Mouse (Mus musculus) lung, postnatal 10 days (tissue): ENCODE data around the gene Ptchd3.

Source experiments
- DNase-seq: peaks from one replicate; pipeline ENCODE4 v3.0.0; 2021

Gene Ptchd3

GRCm38 (mm10) chr11:121829947-121830346 is at the start of gene Ptchd3:
Ptchd3 (plus strand) TSS chr11:121830247.
- DNase-seq: no peak

DNA sequence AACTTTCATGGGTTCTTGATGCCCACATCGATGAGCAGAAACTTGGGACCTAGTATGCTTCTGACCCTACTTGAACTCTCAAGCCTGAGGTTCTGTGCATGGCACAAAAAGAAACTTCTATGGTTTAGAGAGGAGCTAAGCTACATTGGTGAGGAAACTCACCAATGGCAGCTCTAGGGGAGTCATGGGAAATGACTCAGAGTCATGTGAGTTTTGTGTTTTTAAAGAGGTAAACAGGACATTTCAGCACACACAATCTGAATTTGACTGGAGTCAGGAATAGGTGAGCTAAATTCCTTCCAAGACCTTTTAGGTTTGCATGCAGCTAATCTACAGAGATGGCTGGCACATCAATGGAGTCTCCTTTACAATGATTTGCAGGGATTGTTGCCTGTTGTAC is 48.2 kb upstream of the Ptchd3 start:
- DNase-seq: no peak

DNA sequence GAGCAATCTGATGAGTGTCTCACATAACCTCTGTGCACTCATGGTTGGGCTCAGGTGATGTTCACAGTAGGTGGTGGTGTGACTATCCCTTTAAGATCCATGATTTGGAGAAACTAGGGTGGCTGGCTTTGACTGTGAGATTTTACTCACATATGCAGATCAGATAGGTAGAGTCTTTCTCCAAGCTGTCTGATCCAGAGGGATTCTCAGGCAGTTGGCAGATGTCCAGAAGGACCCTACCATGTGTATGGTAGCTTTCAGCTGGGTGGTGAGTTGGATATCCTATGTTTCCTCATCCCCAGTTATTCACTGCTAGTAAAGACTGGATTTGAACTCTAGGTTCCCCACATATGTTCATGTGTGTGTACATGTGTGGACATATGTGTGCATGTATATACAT is 42.6 kb upstream of the Ptchd3 start:
- no peak for DNase-seq

DNA sequence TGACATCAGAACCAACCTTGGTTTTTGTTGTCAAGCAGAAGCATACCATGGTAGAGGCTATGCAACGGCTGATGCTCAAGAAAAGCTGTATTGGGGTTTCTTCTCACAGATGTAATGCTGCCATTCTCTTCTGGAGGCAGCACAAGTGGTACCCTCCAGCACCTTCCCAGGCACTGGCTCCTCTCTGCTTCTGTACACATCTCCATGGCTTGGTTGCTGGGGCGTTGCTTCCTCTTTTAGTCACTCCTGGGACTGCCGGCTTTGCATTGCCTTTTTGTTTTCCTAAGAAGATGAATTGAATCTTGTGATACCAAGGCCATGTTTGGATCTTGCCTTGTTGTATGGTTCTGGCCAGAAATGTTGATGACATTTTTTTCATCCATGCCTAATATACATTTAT is 40.5 kb upstream of the Ptchd3 start:
- no peak for DNase-seq

GRCm38 (mm10) chr11:121790671-121791094 is 39.4 kb upstream of the Ptchd3 start:
- peak; percentile 82 for DNase-seq

- DNase-seq: no peak
Observed at GRCm38 (mm10) chr11:121791446-121791845, 38.6 kb upstream of the Ptchd3 start.

DNA sequence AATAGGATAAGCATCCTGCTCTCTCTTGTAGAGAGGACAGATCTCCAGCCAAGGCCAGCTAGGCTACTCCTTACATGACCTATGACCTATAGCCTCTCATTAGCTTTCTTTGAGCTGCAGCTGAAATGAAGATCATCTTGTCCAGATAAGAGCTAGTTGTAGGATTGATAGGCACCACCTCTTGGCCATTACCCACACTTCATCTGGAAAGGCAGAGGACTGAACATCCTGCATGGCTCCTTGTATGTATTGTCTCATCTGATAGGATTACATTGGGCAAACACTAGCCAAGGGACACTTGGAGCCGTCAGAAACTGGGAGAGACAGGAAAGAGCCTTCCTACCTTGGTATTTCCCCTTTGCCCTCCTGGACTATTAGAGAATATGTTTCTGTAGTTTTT is 38.1 kb upstream of the Ptchd3 start:
- DNase-seq: no peak

DNA sequence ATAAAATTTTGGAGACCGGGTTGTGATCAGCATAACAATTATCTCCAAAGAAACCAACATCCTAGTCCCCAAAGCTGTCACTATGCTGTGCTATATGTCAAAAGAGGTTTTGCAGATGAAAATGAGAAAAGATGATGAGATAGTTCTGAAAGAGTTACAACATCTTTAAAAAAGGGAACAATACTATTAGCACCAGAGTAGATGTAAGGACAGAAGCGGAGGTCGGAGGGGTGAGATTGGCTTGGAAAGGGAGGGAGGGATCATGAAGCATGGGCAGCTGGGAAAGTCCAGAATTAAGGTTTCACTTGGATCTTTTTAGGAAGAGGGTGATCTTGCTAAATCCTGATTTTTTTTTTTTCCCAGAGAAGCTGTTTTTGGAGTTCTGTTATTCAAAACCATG is 36.5 kb upstream of the Ptchd3 start:
- DNase-seq: no peak

DNA sequence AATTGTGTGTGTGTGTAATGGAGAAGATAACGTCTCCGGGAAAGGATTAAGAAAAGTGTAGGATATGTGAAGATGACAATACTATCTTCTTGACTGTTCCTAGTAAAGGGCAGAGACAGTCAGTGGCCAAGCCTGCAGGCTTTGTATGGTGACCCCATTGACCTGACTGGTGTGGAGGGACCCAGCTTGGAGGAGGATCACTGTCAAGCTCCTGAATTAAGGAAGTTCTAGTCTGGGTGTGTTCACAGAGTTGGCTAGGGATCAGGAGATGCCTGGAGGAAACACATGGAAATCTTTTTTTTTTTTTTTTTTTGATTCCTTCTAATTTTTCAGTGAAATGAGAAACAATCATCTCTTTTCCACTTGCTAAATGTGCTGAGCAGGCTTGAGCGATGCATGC is 35.9 kb upstream of the Ptchd3 start:
- peak; percentile 38 for DNase-seq

DNA sequence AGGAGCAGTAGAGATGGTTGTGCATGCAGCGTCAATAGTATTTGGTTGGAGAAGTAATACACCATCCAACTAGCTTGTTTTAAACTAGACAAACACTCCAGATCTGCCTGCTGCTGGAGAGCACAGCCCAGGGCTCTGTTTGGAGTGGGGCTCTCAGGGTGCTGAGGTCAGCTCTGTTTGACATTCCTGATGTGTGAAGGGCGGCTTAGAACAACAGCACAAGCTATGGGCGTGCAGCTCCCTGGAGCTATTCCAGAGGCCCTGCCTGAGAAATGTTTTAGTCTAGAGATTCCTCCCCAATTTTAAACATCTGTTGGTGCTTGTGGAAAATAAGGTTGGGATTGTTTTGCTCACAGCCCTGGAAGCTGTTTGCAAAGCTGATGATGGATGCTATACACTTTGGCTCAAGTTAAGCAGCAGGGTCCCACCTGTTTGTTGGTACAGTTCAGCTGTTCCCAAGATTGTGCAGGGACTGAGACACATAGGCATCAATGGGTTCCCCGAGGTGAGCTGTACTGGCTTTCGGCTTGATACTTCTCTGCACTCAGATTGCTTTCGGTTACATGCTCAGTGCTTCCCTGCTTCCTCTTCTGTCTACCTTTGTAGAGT is 35.4 kb upstream of the Ptchd3 start:
- DNase-seq: peak; percentile 89

GRCm38 (mm10) chr11:121795978-121796377 is 34.1 kb upstream of the Ptchd3 start:
- no peak for DNase-seq

DNA sequence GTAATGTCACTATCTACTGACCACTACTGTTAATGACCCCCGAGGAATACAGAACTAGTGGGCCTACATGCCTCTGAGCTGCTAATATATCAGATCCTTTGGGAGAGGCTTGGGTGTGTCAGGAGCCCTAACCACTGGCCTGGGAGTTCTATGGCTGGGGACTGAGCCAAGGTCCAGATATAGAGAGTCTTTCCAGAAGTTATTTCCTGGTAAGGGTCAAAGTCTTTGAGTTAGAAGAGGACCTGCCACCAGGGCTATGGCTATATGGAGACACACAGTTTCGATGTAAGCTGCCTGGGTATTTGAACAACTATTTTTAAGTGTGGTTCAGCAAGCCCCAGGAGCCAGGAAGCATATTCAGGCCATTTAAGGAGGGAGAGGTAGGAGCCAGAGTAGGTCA is 31.5 kb upstream of the Ptchd3 start:
- no peak for DNase-seq

GRCm38 (mm10) chr11:121799746-121800299 is 30.2 kb upstream of the Ptchd3 start:
- DNase-seq: no peak

GRCm38 (mm10) chr11:121802743-121803142 is 27.3 kb upstream of the Ptchd3 start:
- DNase-seq: no peak

DNA sequence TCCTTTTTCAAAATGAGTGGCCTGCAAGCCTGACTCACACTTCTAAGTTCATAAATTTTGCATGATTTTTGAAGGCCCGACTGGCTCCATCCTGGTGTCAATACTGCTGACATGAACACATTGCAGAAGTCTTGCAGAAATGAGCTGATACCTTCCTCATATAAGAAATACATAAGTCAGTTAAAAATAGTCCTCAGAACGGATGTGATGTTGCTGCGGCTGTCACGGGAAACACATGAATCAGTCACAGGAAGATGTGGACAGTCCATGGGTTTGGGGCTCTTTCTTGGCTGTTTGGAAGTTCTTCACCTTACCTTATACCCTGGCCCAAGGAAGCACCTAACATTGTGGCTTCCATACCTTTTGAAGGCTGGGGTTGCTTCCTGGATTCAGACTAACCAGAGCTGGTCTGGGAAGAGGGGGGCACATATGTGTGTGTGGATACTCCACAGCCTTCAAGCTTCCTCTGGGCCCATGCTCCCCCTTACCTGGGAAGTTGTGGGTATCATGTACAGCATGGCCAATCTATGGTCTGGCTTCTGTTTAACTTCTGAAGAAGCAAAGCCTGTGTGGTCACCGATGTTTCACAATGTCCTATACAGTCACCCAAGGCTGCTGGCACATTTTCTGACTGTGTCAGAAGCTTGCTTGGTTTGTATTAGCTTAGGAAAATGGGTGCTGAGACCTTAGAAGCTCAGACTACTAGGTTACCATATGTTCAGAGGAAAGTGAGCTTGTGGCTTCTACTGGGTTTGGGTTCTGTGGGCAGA is 25.6 kb upstream of the Ptchd3 start:
- DNase-seq: no peak

GRCm38 (mm10) chr11:121808204-121808852 is 21.7 kb upstream of the Ptchd3 start:
- peak; percentile 91 for DNase-seq

GRCm38 (mm10) chr11:121808866-121809265 is 21.2 kb upstream of the Ptchd3 start:
- no peak for DNase-seq

- peak; percentile 18 for DNase-seq
Observed at GRCm38 (mm10) chr11:121845923-121846322, 15.9 kb downstream of the Ptchd3 start.

- peak; percentile 86 for DNase-seq
Observed at GRCm38 (mm10) chr11:121847790-121848299, 17.8 kb downstream of the Ptchd3 start.
